Mouse (Mus musculus) kidney, postnatal 14 days (tissue): ENCODE data around the gene Gm42674.

Experiments
- DNase-seq: peaks from one replicate; pipeline ENCODE4 v3.0.0; 2022; ENCODE audit warnings: mixed read lengths

The Gm42674 gene

GRCm38 (mm10) chr3:90626266-90627021, 24.7 kb downstream of the Gm42674 start:
- DNase-seq = no peak

GRCm38 (mm10) chr3:90627366-90627765, 25.7 kb downstream of the Gm42674 start:
- no peak for DNase-seq

- peak; percentile 30 for DNase-seq
Measured at GRCm38 (mm10) chr3:90627807-90628206, 26.1 kb downstream of the Gm42674 start.

- no peak for DNase-seq
Measured at GRCm38 (mm10) chr3:90629298-90629697, 27.6 kb downstream of the Gm42674 start.

- no peak for DNase-seq
Measured at GRCm38 (mm10) chr3:90631984-90632383, 30.3 kb downstream of the Gm42674 start.

- no peak for DNase-seq
Measured at GRCm38 (mm10) chr3:90638511-90639275, 37.0 kb downstream of the Gm42674 start.

- DNase-seq = no peak
Measured at GRCm38 (mm10) chr3:90639511-90640154, 37.9 kb downstream of the Gm42674 start.

- no peak for DNase-seq
Measured at GRCm38 (mm10) chr3:90640981-90641380, 39.3 kb downstream of the Gm42674 start.

GRCm38 (mm10) chr3:90644220-90644619, 42.5 kb downstream of the Gm42674 start:
- DNase-seq = peak; percentile 52

- no peak for DNase-seq
Measured at GRCm38 (mm10) chr3:90647291-90647690, 45.6 kb downstream of the Gm42674 start.

- no peak for DNase-seq
Measured at GRCm38 (mm10) chr3:90648981-90649380, 47.3 kb downstream of the Gm42674 start.

- no peak for DNase-seq
Measured at GRCm38 (mm10) chr3:90649832-90650231, 48.1 kb downstream of the Gm42674 start.

- peak; percentile 78 for DNase-seq
Measured at GRCm38 (mm10) chr3:90652878-90653508, 51.3 kb downstream of the Gm42674 start.

GRCm38 (mm10) chr3:90653717-90654116, 52.0 kb downstream of the Gm42674 start, which contains the start of gene S100a7a:
Gene S100a7a (plus strand): TSS chr3:90654017.
- DNase-seq = no peak
